Mouse (Mus musculus): ENCODE results near the gene Gnpnat1.

- TF ChIP-seq POLR2A (IDR thresholded peaks at IDR 0.05; ENCODE audit: borderline replicate concordance, insufficient read depth, low read length) = peak; percentile 82; the same call in 1 of the 2 replicates
- peak; percentile 87 for TF ChIP-seq CTCF (IDR thresholded peaks at IDR 0.05; ENCODE audit: borderline replicate concordance, insufficient read depth, low read depth, low read length)
These were observed 75.0 kb downstream of the Gnpnat1 start, which contains the start of gene Psmc6 for GRCm38 (mm10) chr14:45329589-45330181.
